Mouse (Mus musculus) heart, adult 2 months (tissue): ENCODE data around the gene Gm20388. TPM values are rescaled to one million over a fixed set of nuclear protein-coding genes. Genes with fewer than 3 reads are reported as not detected.

Experiments used
- DNase-seq, 2 experiments: peaks; one replicate each; pipeline ENCODE4 v3.0.0; 2021
- H3K27ac ChIP-seq: fragments of 200-600 bp; 2 replicates; pipeline ENCODE4 v1.8.1; 2022
- H3K27me3 ChIP-seq: fragments of 200-500 bp; 2 replicates; pipeline ENCODE4 v1.6.1; 2012; ENCODE audit warnings: mild to moderate bottlenecking, low read length, inconsistent platforms, mixed read lengths; ENCODE audit not compliant: control insufficient read depth, insufficient read depth
- H3K36me3 ChIP-seq: fragments of 200-500 bp; 2 replicates; pipeline ENCODE4 v1.6.1; 2012; ENCODE audit warnings: low read length, inconsistent platforms; ENCODE audit not compliant: control insufficient read depth, insufficient read depth
- H3K4me1 ChIP-seq: fragments of 200-500 bp; 2 replicates; pipeline ENCODE4 v1.6.1; 2011; ENCODE audit warnings: low read length; ENCODE audit not compliant: control insufficient read depth, insufficient read depth
- H3K4me3 ChIP-seq: fragments of 200-600 bp; 2 replicates; pipeline ENCODE4 v1.8.1; 2022
- H3K79me2 ChIP-seq: fragments of 200-500 bp; replicated peaks from 2 replicates; pipeline ENCODE4 v1.6.1; 2012; ENCODE audit warnings: mild to moderate bottlenecking, inconsistent platforms, low read length, moderate library complexity, mixed read lengths; ENCODE audit not compliant: control insufficient read depth, insufficient read depth
- H3K9ac ChIP-seq: fragments of 200-500 bp; 2 replicates; pipeline ENCODE4 v1.6.1; 2012; ENCODE audit warnings: low read depth, mild to moderate bottlenecking, control low read depth, inconsistent platforms, low read length, mixed read lengths
- CTCF ChIP-seq: fragments of 200-600 bp; IDR thresholded peaks from 2 replicates; pipeline ENCODE4 v1.8.1; 2022; ENCODE audit warnings: antibody characterized with exemption, mild to moderate bottlenecking, moderate library complexity
- EP300 ChIP-seq: fragments of 200-500 bp; IDR thresholded peaks from 2 replicates; pipeline ENCODE4 v1.6.1; 2011; ENCODE audit warnings: low read depth, low read length, control low read depth; ENCODE audit not compliant: insufficient read depth
- POLR2A ChIP-seq: fragments of 200-500 bp; IDR thresholded peaks from 2 replicates; pipeline ENCODE4 v1.6.1; 2011; ENCODE audit warnings: mild to moderate bottlenecking, low read depth, low read length, control low read depth; ENCODE audit not compliant: insufficient read depth
- WGBS: fragments of 180-500 bp; shearing (Covaris S2); methylation state at CpG from one replicate; pipeline ENCODE4 v1.1.7; 2018; 5-methylcytosine and 5-hydroxymethylcytosine counted together
- intact Hi-C: fragments of 180-260 bp; cut with DNase I; formaldehyde crosslinking; loops from one replicate; pipeline ENCODE4 v1.15.1; 2025
- polyA plus RNA-seq: library from polyadenylated mRNA; depleted of rRNA; stranded (reverse); fragments of >200 nt; gene quantifications from 2 replicates; pipeline ENCODE4 v1.2.3, GENCODE M21; 2012
- total RNA-seq, 2 experiments: library from RNA; stranded (reverse); gene quantifications; 2 replicates each; pipeline ENCODE4 v1.2.3; 2021

Gene Gm20388
- total and polyA plus RNA-seq, 3 experiments = 1.8 to 32.3 TPM; not detected in 1

GRCm38 (mm10) chr8:122953028-122953427 is 3042.4 kb downstream of the Gm20388 start:
- H3K36me3 ChIP-seq = peaks cover 6% of the 10 kb centered on the region
- 65% methylated on average over 6 of the region's 6 CpGs for WGBS
- H3K4me3 ChIP-seq = no peak overlapping the region
- H3K27ac ChIP-seq = no peak overlapping the region
- intact Hi-C loops = no loop called here
- no peak for TF ChIP-seq EP300
- TF ChIP-seq CTCF = no peak
- TF ChIP-seq POLR2A = no peak
- no peaks in the 10 kb centered on the region for H3K27me3 ChIP-seq
- peaks cover 19% of the 10 kb centered on the region for H3K79me2 ChIP-seq
- DNase-seq = no peak
- H3K4me1 ChIP-seq = peaks cover 41% of the 10 kb centered on the region
- no peak overlapping the region for H3K9ac ChIP-seq

GRCm38 (mm10) chr8:122954090-122954799 is 3043.6 kb downstream of the Gm20388 start:
- peaks cover 38% of the 10 kb centered on the region for H3K4me1 ChIP-seq
- H3K27ac ChIP-seq = no peak overlapping the region
- peaks cover 24% of the 10 kb centered on the region for H3K79me2 ChIP-seq
- H3K27me3 ChIP-seq = no peaks in the 10 kb centered on the region
- no peak overlapping the region for H3K9ac ChIP-seq
- no peak overlapping the region for H3K4me3 ChIP-seq
- WGBS = 64% methylated on average over 3 of the region's 3 CpGs
- TF ChIP-seq POLR2A (no peak), CTCF (no peak), EP300 (no peak)
- H3K36me3 ChIP-seq = peaks cover 9% of the 10 kb centered on the region
- intact Hi-C loops = no loop called here
- no peak for DNase-seq

- peaks cover 24% of the 10 kb centered on the region for H3K79me2 ChIP-seq
- H3K9ac ChIP-seq = no peak overlapping the region
- TF ChIP-seq EP300 (no peak), CTCF (no peak), POLR2A (no peak)
- intact Hi-C loops = no loop called here
- H3K36me3 ChIP-seq = peaks cover 8% of the 10 kb centered on the region
- H3K4me3 ChIP-seq = no peak overlapping the region
- peaks cover 30% of the 10 kb centered on the region for H3K4me1 ChIP-seq
- DNase-seq = no peak
- H3K27me3 ChIP-seq = no peaks in the 10 kb centered on the region
- no peak overlapping the region for H3K27ac ChIP-seq
These were observed 3044.6 kb downstream of the Gm20388 start for GRCm38 (mm10) chr8:122955195-122955594.

- TF ChIP-seq CTCF = no peak
- TF ChIP-seq POLR2A = no peak
- no peak for TF ChIP-seq EP300
These were observed 3045.4 kb downstream of the Gm20388 start for GRCm38 (mm10) chr8:122955997-122956396.

GRCm38 (mm10) chr8:122960323-122960722 is 3049.7 kb downstream of the Gm20388 start:
- intact Hi-C loops = no loop called here
- peaks cover 24% of the 10 kb centered on the region for H3K36me3 ChIP-seq
- WGBS = 76% methylated on average over 5 of the region's 5 CpGs
- no peak for DNase-seq
- no peak for TF ChIP-seq POLR2A
- no peak for TF ChIP-seq CTCF
- no peak for TF ChIP-seq EP300
- peaks cover 28% of the 10 kb centered on the region for H3K79me2 ChIP-seq
- H3K9ac ChIP-seq = no peak overlapping the region
- no peaks in the 10 kb centered on the region for H3K27me3 ChIP-seq
- H3K27ac ChIP-seq = no peak overlapping the region
- no peak overlapping the region for H3K4me3 ChIP-seq
- H3K4me1 ChIP-seq = peaks cover 23% of the 10 kb centered on the region

More at GRCm38 (mm10) chr8:122955997-122956396, 3045.4 kb downstream of the Gm20388 start:
- Histone ChIP-seq H3K9ac (no peak overlapping the region), H3K4me3 (no peak overlapping the region), H3K36me3 (peaks cover 13% of the 10 kb centered on the region), H3K27me3 (no peaks in the 10 kb centered on the region), H3K27ac (no peak overlapping the region), H3K4me1 (peaks cover 34% of the 10 kb centered on the region), H3K79me2 (peaks cover 28% of the 10 kb centered on the region)
- no peak for DNase-seq
- intact Hi-C loops = no loop called here
- WGBS = 83% methylated on average over 3 of the region's 3 CpGs

GRCm38 (mm10) chr8:122960932-122961331 is 3050.3 kb downstream of the Gm20388 start:
- H3K4me1 ChIP-seq = peaks cover 21% of the 10 kb centered on the region
- H3K36me3 ChIP-seq = peaks cover 22% of the 10 kb centered on the region
- TF ChIP-seq EP300 = no peak
- TF ChIP-seq CTCF = no peak
- no peak for TF ChIP-seq POLR2A
- H3K27ac ChIP-seq = no peak overlapping the region
- WGBS = 15% methylated on average over 1 of the region's 1 CpGs
- DNase-seq = no peak
- intact Hi-C loops = no loop called here
- H3K27me3 ChIP-seq = no peaks in the 10 kb centered on the region
- peaks cover 32% of the 10 kb centered on the region for H3K79me2 ChIP-seq
- no peak overlapping the region for H3K4me3 ChIP-seq
- H3K9ac ChIP-seq = no peak overlapping the region
